Mouse (Mus musculus) heart, embryonic 16.5 days (tissue): ENCODE results near the gene Rrm1. TPM values are rescaled to one million over a fixed set of nuclear protein-coding genes. Genes with fewer than 3 reads are reported as not detected.

Experiments
- ATAC-seq: fragments of 200-750 bp; cut with Nextera tagmentation; replicated peaks from 2 replicates; pipeline ENCODE4 v1.8.0; 2017; ENCODE audit warnings: moderate number of reproducible peaks; ENCODE audit not compliant: insufficient read depth, low FRiP score; ENCODE audit errors: extremely low read depth
- H3K27ac ChIP-seq: fragments of 300-500 bp; sonication (generic); 2 replicates; pipeline ENCODE4 v1.5.1; 2014; ENCODE audit warnings: mild to moderate bottlenecking, low read length, control low read depth, moderate library complexity
- H3K27me3 ChIP-seq: fragments of 300-500 bp; sonication (generic); 2 replicates; pipeline ENCODE4 v1.6.1; 2014; ENCODE audit warnings: low read length, mixed read lengths; ENCODE audit not compliant: control insufficient read depth, insufficient read depth
- H3K36me3 ChIP-seq: fragments of 300-500 bp; sonication (generic); 2 replicates; pipeline ENCODE4 v1.6.1; 2014; ENCODE audit not compliant: control insufficient read depth, insufficient read depth
- H3K4me1 ChIP-seq: fragments of 300-500 bp; sonication (generic); 2 replicates; pipeline ENCODE4 v1.6.1; 2014; ENCODE audit warnings: low read length, mixed read lengths; ENCODE audit not compliant: control insufficient read depth, insufficient read depth
- H3K4me2 ChIP-seq: fragments of 300-500 bp; sonication (generic); 2 replicates; pipeline ENCODE4 v1.6.1; 2014; ENCODE audit warnings: low read depth, mild to moderate bottlenecking, control low read depth, low read length
- H3K4me3 ChIP-seq: fragments of 300-500 bp; sonication (generic); 2 replicates; pipeline ENCODE4 v1.5.1; 2014; ENCODE audit warnings: mild to moderate bottlenecking, control low read depth, low read length
- H3K9ac ChIP-seq: fragments of 300-500 bp; sonication (generic); 2 replicates; pipeline ENCODE4 v1.6.1; 2014; ENCODE audit warnings: low read length, control low read depth
- H3K9me3 ChIP-seq: fragments of 300-500 bp; sonication (generic); replicated peaks from 2 replicates; pipeline ENCODE4 v1.6.1; 2016; ENCODE audit warnings: low read length; ENCODE audit not compliant: control insufficient read depth
- WGBS: fragments of 180-500 bp; shearing (Covaris S2); extraction: QIAGEN DNeasy Blood & Tissue Kit; methylation state at CpG from one replicate; pipeline ENCODE4 v1.1.7; 2014; 5-methylcytosine and 5-hydroxymethylcytosine counted together
- polyA plus RNA-seq: library from polyadenylated mRNA; unstranded; fragments of >200 nt; fragmentation: Nextera tagmentation; extraction: Ambion mirVana; gene quantifications from 2 replicates; pipeline ENCODE4 v1.2.1, GENCODE M21; 2015

Gene Rrm1
- polyA plus RNA-seq, 1 experiment from 2014 or later: 138 TPM

DNA sequence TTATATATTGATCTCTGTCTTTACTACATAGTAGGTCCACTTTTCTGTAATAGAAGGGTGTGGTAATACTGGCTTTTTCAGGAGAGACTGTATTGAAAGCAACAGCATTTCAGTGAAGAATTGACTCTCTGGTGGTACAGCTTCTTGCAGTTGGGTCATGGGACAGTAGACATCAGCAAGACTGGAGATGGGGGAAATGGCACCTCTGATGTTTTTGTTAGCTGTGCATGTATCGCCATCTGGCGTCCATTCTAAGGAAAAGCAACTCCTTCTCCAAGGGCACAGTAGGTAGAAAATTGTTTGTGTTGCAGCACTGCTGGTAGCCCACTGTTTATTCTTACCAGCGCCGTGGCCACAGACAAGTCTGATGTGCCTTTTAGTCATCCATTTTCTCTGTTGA is 24.1 kb upstream of the Rrm1 start:
- WGBS: 2% methylated on average over 4 of the region's 4 CpGs
- H3K36me3 ChIP-seq: no peaks in the 10 kb centered on the region
- no peaks in the 10 kb centered on the region for H3K9me3 ChIP-seq
- H3K4me2 ChIP-seq: no peak overlapping the region
- ATAC-seq: peak; percentile 65; the same call in 1 of the 2 replicates
- H3K9ac ChIP-seq: no peak overlapping the region
- no peak overlapping the region for H3K27ac ChIP-seq
- H3K4me3 ChIP-seq: no peak overlapping the region
- H3K4me1 ChIP-seq: 0 out of 2 replicates have a peak, but pooled peaks cover 3% of the 10 kb centered on the region
- no peaks in the 10 kb centered on the region for H3K27me3 ChIP-seq

DNA sequence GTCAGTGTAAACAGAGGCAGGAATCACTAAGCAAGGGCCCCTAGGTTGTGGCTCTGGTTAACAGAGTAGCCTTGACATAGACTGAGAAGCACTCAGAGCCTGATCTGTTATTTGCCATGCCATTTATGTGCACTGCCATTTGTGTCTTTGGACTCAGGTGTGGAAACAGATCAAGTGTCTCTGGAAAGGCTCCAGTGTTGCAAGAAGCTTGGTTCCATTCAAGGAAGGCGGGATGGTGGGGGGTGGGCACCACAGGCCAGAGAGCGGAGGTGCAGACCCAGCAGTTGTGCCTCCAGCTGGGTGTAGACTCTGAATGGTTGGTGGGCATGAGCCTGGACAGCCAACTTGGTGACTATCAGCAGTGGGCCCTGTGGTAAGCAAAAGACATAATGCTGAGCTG is 19.5 kb upstream of the Rrm1 start:
- Histone ChIP-seq H3K4me1 (no peaks in the 10 kb centered on the region), H3K27me3 (no peaks in the 10 kb centered on the region), H3K4me3 (no peak overlapping the region), H3K9me3 (no peaks in the 10 kb centered on the region), H3K4me2 (no peak overlapping the region), H3K9ac (no peak overlapping the region), H3K27ac (no peak overlapping the region), H3K36me3 (no peaks in the 10 kb centered on the region)
- no peak for ATAC-seq
- WGBS: 91% methylated on average over 2 of the region's 2 CpGs

DNA sequence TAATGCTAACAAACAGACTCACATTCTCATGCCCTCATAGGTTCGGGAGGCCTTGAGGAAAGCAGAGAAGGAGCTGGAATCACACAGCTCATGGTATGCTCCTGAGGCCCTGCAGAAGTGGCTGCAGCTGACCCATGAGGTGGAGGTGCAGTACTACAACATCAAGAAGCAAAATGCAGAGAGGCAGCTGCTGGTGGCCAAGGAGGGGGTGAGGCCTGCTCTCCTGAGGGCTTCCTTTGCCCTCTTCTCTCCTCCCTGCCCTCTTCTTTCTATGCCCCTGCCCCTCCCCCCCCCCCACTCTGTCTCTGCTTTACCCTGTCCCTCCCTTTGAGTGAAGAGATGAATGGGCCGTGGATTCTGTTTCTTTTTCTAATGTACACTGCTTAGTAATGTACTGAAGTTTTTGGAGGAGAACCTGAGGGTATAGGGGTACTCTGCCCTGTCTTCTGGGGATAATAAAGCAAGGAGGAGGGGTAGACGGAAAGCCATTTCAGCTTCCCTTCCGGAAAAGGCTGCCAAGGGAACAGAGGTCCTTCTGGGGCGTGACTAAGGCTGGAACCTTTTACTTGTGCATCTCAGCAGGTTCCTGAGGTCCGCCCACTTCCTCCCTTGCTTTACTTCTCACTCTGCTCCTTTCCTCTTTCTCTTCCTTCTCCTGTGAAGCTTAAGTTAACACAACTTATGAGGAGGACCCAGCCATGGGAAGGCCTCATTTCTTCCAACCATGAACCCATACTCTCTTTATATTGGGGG is 15.4 kb upstream of the Rrm1 start:
- H3K9ac ChIP-seq: no peak overlapping the region
- no peak overlapping the region for H3K4me3 ChIP-seq
- 52% methylated on average over 6 of the region's 6 CpGs for WGBS
- H3K4me1 ChIP-seq: no peaks in the 10 kb centered on the region
- no peaks in the 10 kb centered on the region for H3K9me3 ChIP-seq
- no peaks in the 10 kb centered on the region for H3K36me3 ChIP-seq
- no peak overlapping the region for H3K4me2 ChIP-seq
- H3K27me3 ChIP-seq: no peaks in the 10 kb centered on the region
- H3K27ac ChIP-seq: no peak overlapping the region
- 0 out of 2 replicates have a peak, but pooled peaks have one; percentile 32 for ATAC-seq

DNA sequence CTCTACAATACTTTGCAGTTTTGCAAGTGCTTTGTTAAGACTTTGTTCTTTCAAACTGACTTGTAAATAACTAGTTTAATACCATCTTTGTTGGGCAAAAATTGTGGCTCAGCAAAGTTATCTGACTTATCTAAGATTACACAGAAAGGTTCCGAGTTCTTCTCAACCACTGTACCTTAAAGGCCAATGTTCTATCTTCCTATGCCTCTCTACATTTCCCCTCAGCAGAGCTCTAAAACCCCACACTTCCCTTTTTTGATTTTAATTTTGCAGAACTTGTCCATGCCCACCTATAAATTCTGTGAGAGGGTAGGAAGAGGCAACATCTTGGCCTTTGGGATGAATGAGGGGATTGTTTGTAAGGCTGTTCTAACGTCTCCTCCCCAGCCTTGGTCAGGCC is 7.2 kb upstream of the Rrm1 start:
- ATAC-seq: no peak
- Histone ChIP-seq H3K27me3 (peaks cover 5% of the 10 kb centered on the region), H3K4me1 (no peaks in the 10 kb centered on the region), H3K36me3 (no peaks in the 10 kb centered on the region; the same call in 1 of the 2 replicates), H3K4me2 (no peak overlapping the region), H3K4me3 (no peak overlapping the region), H3K9me3 (no peaks in the 10 kb centered on the region), H3K27ac (no peak overlapping the region), H3K9ac (no peak overlapping the region)
- WGBS: 63% methylated on average over 2 of the region's 2 CpGs

DNA sequence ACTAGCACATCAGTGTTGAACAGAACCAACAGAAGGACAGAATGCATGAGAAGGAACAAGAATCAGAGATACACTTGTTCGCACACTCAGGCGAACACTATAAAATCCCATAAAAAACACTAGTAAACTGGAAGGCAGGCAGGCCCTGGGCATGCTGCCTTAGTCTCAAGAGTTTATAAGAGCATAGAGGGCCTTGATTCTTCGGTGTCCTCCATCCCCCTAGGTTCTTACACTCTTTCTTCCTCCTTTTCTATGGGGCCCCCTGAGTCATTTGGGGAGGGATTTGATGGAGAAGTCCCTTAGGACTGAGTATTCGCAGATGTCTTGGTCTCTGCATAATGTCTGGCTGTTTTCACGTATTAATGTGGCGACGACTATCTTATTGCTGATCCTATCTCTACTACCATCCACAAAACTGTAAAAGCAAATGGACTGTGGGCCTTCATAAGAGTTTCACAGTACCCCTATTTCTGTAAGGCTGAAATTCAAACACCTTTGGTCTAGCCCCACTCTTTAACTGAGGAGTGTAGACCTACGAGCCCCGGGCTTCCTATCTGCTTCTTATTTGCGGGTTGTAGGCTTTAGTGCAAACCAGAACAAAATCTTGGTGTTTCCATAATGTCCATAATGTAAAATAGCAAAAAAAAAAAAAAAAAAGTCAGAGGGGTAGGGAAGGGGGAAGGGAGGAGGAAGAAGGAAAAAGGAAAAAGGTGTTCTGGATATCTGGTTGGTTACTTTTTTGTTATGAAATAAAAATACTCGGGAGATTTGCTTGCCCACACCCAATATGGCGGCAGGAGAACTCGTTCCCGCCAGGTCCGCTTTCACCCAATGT is 456 bp upstream of the Rrm1 start:
- H3K4me2 ChIP-seq: peak overlapping the region; percentile 58
- H3K27ac ChIP-seq: 0 out of 2 replicates have a peak overlapping the region, but pooled peaks have one; percentile 16
- WGBS: 51% methylated on average over 15 of the region's 15 CpGs
- H3K4me1 ChIP-seq: peaks cover 18% of the 10 kb centered on the region
- peaks cover 10% of the 10 kb centered on the region for H3K36me3 ChIP-seq
- H3K4me3 ChIP-seq: peak overlapping the region; percentile 97
- no peak for ATAC-seq
- no peaks in the 10 kb centered on the region for H3K9me3 ChIP-seq
- no peak overlapping the region; the same call in none of the 2 replicates for H3K9ac ChIP-seq
- peaks cover 5% of the 10 kb centered on the region for H3K27me3 ChIP-seq

DNA sequence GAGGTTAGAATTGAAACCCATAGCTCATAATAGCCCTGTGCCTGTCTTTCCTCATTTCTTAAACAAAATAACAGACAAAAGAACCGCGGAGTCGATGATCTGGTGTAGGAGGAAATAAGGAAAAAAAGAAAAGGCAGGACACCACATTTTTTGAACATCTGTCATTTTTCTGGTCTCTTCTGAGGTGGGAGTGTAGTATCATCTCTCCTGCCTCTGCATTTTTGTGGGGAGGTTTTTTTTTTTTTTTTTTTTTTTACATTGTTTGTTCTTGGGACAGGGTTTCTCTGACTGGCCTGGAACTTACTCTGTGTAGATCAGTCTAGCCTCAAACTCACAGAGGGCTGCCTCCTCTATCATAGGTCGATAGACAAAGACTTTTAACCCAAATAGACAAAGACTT is 937 bp downstream of the Rrm1 start:
- Histone ChIP-seq H3K9me3 (no peaks in the 10 kb centered on the region), H3K27me3 (peaks cover 5% of the 10 kb centered on the region), H3K4me1 (peaks cover 18% of the 10 kb centered on the region), H3K4me3 (peak overlapping the region; percentile 97), H3K4me2 (peak overlapping the region; percentile 72), H3K9ac (peak overlapping the region; percentile 91), H3K36me3 (peaks cover 21% of the 10 kb centered on the region; the same call in 1 of the 2 replicates), H3K27ac (peak overlapping the region; percentile 89)
- ATAC-seq: no peak
- WGBS: 3% methylated on average over 4 of the region's 4 CpGs

DNA sequence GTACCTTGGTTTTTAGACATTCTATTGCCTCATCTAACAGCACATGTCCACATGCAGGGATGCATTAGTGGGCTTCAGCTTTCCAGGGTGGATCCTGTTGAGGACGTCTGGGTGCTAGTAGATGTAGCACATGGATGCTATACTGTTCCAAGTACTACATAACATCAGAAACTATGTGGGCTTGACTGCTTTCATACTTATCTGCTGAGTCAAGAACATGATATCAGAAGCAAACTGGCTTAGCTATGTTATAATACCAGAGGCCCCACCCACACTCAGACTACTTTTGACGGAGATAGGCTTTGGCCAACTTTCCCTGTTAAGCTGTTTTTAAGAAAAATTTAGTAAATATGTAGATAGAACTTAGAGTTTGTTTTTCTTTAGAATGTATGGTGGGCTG is 2.8 kb downstream of the Rrm1 start:
- H3K36me3 ChIP-seq: peaks cover 31% of the 10 kb centered on the region
- no peak overlapping the region for H3K4me2 ChIP-seq

DNA sequence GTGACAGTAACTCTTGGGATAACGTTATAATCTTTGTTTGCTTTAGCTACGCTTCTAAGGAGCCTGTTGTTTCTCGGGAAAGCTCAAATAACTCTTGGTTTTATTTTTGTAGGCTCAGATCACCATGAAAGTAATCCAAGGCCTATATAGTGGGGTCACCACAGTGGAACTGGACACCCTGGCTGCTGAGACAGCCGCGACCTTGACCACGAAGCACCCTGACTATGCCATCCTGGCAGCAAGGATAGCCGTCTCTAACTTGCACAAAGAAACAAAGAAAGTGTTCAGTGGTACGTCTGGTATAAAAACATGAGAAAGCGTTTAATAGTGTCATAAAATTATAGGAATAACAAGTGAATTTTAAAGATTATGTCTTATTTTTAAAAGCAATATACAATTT is 4.9 kb downstream of the Rrm1 start:
- H3K36me3 ChIP-seq: peaks cover 44% of the 10 kb centered on the region
- peaks cover 18% of the 10 kb centered on the region for H3K4me1 ChIP-seq
- no peak overlapping the region for H3K4me2 ChIP-seq
- WGBS: 89% methylated on average over 9 of the region's 9 CpGs
- H3K4me3 ChIP-seq: no peak overlapping the region
- no peaks in the 10 kb centered on the region for H3K9me3 ChIP-seq
- ATAC-seq: no peak
- H3K27me3 ChIP-seq: no peaks in the 10 kb centered on the region
- H3K9ac ChIP-seq: no peak overlapping the region
- H3K27ac ChIP-seq: no peak overlapping the region

More for the DNA sequence above, 2.8 kb downstream of the Rrm1 start:
- Histone ChIP-seq H3K4me3 (no peak overlapping the region), H3K27me3 (no peaks in the 10 kb centered on the region), H3K9me3 (no peaks in the 10 kb centered on the region), H3K4me1 (peaks cover 18% of the 10 kb centered on the region), H3K9ac (0 out of 2 replicates have a peak overlapping the region, but pooled peaks have one; percentile 4), H3K27ac (no peak overlapping the region)
- WGBS: 41% methylated on average over 2 of the region's 2 CpGs
- ATAC-seq: no peak
